Mouse (Mus musculus): ENCODE data around the gene Hmx3.
A peak's percentile ranks its signal among the peaks of the same experiment; 100 is the strongest.

Hmx3 gene

DNA sequence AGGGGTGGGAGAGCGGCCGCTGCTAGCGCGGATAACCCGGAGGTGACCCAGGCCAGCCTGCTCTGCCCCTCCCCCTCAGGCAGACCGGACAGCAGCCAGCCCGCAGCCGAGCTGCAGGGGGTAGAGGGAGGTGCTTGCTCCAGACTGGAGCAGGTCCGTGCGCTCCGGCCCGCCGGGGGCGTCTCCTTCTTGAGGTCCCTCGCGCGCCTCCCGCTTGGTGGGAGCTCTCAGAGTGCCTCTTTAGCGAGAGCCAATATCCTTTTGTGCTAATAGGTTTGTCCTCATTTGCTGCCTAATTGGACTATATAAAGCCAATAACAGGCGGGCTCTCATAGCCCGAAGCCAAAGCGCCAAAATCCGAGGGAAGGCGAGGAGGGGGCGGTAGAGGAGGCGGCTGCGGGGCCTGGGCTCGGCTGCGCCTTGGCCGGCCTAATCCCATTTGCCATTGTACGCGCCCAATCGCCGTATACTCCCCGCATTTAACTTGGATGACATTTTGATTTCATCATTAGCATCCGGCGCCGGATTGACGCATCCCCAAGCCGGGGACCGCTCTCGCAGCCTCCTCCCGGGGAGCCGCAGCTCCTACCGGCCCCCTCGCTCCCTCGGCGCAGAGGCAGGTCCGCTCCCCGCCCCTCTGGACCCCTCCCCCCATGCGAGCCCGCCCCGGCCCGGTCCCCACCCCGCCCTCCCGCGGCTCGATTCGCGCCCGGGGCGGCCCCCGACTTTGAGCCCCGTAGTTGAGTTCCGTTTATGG, at the start of gene Hmx3:
Hmx3 (plus strand) TSS at position 753 of the 757 bp plus-strand sequence.
- DNase-seq, result no peak

DNA sequence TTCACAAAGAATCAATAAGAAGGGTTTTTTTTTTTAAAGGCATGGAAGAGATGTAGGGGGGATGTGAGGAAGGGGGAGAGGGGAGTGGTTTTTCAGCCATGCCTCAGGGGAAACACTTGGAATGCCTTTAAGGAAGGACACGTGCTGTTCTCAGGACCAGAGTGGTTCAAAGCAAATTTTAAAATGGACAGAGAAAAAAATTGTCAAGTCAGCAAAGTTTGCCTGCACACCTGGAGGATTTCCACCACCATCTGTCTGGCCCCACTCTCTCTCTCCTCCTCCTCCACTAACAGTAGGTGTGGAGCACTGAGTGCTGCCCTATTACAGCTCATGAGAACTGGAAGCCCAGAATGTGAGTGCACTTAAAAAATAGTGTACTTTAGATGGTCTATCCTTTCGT, 38.9 kb upstream of the Hmx3 start:
- no peak for DNase-seq

- DNase-seq, result peak; percentile 80
These were observed 2.7 kb upstream of the Hmx3 start for GRCm38 (mm10) chr7:131539979-131540378.

DNA sequence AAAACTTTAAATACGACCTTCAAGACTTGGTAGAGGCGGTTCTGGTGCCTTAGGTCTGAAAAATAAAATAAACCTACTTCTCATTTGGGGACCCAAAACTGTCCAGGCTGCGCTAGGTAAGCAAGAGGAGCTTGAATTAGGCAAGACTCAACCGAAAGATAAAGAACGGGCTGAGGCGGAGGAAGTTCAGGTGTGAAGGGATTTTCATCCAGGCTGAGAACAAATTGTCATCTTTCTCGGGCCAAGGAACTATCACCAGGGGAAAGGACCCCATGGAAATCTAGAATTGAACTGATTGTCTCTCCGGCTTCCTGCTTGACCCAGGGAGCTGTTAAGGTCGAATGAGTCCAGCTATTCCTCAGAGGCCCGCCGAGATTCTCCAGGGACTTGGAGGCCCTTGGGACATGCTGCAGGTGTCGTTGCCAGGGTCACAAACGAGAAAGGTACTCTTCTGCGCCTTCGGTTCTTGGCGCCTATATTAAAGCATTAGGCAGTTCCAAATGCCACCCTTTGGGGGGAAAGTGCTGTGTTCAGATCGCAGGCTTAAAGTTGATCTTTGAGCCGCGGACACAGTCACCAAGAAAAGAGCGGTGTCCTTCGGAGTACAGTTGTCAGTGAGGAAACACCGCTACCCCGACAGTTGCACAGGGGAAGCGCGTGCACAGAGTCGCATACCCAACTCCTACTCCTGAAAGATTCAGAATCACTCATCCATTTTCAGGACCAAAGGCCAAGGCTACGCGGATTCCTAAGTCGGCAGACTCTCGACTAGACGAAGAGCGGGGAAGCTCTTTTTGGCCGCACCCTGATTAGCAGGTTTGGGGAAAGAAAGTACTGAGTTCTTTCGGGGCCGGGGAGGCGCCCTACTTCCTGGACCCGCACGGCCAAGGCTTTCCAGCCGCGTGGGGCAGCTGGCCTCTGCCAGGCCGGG, 1.2 kb upstream of the Hmx3 start:
- DNase-seq, result no peak

DNA sequence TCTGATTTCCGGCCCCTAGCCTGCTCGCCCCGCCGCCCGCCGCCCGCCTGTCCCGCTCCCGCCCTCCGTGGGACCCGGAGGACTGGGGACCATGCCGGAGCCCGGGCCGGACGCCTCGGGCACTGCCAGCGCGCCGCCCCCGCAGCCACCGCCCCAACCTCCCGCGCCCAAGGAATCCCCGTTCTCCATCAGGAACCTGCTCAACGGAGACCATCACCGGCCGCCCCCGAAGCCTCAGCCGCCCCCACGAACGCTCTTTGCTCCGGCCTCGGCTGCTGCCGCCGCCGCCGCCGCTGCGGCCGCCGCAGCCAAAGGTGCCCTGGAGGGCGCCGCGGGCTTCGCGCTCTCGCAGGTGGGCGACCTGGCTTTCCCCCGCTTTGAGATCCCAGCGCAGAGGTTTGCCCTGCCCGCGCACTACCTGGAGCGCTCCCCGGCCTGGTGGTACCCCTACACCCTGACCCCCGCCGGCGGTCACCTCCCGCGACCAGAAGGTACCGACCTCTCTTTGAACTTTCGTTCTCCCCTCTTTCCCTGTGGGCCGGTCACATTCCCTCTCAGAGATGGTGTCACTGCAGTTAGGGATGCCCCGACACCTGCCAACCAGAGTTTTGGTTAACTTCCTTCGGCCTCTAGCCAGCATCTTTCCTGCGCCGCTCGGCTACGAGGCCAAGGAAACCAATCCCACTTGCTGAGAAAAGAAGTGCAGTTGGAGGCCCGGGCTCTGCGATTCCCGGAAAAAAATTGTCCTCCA, 380 bp downstream of the Hmx3 start:
- no peak for DNase-seq

DNA sequence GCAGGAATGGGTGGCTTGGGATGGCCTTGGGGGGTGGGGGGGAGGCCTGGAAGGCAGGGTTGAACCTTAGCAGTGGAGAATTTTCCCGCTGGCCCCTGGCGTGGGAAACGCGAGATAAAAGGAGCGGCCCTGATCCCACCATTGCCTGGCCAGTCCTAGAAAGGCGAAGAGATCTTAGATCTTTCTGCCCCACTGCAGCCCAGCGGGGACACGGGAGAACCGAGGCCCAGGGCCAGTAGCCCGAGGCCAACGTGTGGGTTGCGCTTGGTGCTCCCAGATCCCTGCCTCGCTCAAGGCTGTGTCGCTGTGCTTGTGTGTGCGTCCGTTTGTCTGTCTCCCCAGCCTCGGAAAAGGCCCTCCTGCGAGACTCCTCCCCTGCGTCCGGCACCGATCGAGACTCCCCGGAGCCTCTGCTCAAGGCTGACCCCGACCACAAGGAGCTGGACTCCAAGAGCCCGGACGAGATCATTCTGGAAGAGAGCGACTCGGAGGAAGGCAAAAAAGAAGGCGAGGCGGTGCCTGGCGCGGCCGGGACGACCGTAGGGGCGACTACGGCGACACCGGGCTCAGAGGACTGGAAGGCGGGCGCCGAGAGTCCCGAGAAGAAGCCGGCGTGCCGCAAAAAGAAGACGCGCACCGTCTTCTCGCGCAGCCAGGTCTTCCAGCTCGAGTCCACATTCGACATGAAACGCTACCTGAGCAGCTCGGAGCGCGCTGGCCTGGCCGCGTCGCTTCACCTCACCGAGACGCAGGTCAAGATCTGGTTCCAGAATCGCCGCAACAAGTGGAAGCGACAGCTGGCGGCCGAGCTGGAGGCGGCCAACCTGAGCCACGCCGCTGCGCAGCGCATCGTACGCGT, 1.2 kb downstream of the Hmx3 start:
- no peak for DNase-seq

- no peak for DNase-seq
These were observed 2.2 kb downstream of the Hmx3 start for GRCm38 (mm10) chr7:131544871-131545270.

DNA sequence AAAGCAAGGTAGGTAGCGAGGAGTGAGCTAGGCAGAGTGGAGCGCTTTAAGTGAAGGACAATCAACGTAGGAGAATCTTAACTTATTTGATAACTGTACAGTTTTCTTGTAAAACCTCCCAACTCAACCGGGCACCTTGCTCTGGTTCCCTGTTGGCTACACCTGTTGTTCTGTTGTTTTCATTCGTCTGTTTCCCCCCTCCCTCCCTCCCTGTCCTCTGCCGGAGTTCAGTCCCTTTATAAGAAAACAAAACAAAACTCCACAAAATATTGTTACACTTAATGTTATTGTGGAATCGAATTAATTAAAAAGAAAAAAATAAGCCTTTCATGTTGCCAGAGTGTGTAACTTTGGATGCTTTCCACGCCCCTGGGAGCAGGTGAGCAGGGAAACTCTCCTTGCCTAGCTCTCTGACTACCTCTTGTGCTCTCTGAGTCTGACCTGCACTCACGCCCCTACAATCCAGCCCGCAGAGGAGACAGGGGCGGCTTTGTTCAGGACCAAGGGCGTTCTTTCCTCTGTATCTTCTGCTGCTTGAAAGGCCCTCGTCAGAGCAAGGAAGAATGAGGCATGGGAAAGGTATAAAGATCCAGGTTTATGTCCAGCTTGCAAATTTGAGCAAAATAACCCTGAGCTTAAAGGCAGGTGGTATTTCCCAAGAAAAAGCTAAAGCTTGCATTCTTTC, 3.2 kb downstream of the Hmx3 start:
- DNase-seq, result no peak

DNA sequence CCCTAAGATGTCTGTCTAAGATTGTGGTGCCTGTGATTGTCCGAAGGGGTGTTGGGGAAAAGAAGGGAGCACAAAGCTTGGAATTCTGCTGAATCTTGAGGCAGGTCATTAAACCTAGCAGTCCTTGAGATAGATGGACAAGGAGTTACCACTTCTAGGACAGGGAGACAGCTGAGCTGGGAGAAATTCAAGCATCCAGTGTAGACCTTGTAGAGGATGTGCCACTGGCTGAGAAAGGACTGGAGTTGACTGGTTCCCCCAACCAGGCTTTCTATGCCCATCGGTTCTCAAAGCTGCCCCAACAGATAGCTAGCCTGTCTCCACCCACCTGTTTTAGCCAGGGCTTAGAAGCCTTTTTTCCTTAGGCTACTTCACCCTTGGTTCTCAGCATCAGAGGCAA, 3.8 kb downstream of the Hmx3 start:
- DNase-seq, result no peak

DNA sequence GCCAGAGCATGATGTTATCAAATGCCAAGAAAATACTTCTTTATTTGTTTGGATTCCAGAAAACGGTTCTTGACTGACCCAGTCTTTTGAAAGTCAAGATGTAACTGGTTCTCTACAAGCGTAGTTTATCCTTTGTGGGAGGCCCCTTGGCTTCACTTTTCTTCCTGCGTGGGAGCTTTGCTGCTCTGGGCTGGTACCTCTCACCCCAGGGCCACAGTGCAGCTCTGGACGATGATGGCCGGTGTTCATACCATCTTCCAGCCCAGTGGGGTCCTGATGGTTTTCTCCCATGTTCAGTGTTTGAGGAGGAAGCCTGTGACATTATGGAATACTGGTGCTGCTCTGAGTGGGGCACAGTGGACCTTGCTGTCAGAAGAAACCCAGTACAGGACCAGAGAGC, 4.8 kb downstream of the Hmx3 start:
- DNase-seq, result no peak

GRCm38 (mm10) chr7:131548473-131548872, 5.8 kb downstream of the Hmx3 start, which contains the start of gene Hmx2:
Hmx2 (plus strand) TSS chr7:131548773.
- DNase-seq, result no peak

- DNase-seq, result no peak
These were observed 8.8 kb downstream of the Hmx3 start for GRCm38 (mm10) chr7:131551471-131551870.

DNA sequence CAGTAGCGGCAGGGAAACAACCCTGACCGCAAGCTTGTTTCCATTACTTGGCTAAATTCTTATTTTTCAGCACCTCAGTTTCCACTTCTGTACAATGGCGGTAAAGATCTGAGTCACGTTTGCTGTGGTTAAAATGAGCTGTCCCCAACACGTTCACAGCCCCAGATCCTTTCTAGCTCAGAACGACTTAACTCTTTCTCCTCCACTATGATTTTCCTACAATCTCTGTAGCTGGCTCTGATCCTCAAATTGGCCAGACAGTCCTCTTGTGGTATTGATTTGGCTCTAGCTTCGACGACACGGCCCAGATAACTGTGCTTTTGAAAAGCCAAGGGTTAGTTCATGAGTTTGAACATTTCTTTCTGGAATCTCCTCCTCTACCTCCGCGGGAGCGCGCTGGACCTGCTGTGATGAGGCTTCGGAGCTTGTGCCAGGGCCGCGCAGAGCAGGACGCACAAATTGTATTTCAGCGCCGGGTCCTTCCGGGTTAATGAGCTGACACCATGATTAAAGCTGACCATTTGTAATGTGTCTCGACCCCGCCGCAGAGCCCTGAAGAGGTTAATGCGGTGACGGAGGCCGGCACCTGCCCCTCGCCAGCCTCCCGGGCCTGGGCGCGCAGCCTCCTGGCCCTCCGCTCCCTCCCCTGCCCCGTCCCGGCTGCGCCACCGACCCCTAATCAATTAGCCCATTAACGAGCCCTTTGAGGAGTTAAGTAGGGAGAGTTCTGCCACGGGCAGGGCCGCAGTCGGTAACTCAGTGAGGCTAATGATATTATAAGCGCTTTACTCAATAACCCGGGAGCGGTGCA, 9.5 kb downstream of the Hmx3 start:
- DNase-seq, result no peak

DNA sequence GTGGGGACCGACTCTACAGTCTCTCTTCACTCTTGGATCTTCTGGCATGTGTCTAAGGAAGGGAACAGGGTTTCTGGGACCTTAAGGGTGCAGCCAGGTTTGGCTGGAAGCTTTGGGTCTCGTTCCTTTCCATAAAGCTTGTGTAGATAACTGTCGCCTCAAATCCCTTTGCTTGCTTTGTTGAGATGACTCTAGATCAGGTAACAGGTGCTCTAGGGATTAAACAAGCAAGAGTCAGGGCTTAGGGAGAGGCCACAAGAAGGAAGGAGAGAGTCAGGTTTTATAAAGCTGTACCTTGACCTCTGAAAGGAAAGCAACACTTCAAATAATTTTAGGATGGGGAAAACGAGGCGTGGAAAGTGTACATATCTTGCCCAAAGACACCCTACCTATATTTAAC, 10.1 kb downstream of the Hmx3 start:
- no peak for DNase-seq

DNA sequence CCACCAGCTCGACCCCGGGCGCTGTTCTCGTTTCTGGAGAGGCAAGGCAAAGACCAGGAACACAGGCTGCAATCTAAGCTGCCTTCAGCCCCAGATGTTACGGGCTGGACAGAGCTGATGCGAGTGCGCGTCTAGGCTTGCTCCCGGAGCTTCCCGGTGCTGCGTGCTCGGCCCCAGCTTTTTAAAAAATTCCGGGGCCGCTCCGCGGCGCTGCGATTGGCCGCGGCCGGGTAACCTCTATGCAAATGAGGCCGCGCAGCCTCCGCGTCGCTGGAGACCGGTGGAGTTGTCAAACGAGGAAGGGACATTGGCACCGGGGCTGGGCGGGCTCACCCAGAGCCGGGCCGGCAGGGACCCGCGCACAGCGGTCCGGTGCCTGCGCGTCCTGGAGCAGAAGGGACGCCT, 11.1 kb downstream of the Hmx3 start:
- no peak for DNase-seq

DNA sequence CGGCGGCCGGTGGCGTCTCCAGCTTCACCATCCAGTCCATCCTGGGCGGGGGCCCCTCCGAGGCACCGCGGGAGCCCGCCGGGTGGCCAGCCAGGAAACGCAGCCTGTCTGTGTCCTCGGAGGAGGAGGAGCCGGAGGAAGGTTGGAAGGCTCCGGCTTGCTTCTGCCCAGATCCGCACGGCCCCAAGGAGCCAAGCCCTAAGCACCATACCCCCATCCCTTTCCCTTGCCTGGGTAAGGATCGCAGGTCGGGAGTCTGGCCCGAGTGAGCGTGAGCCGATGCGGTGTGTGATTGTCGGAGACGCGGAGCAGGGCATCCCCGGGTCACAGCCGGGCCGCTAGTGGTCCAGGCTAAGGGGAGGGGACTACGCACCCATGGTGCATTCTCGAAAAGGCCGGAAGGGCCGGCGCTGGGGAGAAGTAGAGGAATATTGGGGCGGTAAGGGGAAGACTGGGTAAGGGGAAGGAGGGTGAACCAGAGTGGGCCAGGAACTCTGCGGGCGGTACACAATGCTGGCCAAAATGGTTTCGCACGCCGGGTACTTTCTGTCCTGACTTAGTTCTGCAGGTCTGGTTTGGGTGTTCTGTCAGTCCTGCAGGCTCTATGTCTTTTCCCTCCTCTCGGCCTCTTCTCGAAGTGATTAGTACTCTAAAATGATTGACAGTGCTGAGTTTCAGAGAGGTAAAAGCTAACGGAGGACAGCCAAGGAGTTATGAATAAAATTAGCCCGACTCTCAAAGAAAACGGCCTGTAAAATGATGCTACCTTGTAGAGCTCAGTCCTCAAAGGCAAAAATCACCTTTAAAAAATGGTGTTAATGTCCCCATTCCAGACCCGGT, 11.9 kb downstream of the Hmx3 start:
- no peak for DNase-seq

DNA sequence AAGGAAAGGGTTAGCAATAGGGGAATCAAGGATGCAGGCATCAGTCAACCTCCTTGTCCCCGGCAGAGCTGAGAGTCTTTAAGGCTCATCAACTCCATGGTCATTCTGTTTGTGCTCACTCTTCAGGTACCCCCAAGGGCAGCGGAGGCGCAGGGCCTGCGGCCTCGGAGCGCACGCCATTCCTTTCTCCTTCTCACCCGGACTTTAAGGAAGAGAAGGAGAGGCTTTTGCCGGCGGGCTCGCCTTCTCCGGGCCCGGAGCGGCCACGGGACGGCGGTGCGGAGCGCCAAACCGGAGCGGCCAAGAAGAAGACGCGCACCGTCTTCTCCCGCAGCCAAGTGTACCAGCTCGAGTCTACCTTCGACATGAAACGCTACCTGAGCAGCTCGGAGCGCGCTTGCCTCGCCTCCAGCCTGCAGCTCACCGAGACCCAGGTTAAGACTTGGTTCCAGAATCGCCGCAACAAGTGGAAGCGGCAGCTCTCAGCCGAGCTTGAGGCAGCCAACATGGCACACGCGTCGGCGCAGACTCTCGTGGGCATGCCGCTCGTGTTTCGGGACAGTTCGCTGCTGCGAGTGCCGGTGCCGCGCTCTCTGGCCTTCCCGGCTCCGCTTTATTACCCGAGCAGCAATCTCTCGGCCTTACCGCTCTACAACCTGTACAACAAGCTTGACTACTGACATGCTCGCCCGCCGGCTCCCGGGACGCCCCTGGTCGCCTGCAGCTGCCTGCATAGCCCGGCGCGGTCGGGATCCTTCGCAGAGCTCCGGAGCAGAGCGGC, 12.8 kb downstream of the Hmx3 start:
- no peak for DNase-seq

DNA sequence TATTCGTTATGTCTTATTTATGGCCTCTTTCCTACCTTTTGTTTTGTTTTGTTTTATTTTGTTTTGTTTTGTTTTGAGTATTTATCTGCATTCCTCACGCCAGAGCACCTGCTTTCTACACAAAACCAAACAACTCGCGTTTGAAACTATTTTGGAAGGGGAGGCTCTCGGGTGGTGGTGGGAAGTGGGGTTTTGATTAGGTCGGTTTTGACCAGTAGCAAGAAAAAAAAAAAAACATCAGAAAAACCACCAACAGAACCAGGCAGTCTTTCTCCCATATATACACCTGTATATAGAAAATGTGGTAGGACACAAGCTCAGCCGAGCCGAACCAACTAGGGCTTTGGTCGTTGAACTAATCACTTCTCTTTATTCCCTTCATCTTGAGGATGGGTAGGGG, 13.4 kb downstream of the Hmx3 start:
- no peak for DNase-seq

All from liver (tissue).